Mouse (Mus musculus): ENCODE data around the gene Acot12.

DNA sequence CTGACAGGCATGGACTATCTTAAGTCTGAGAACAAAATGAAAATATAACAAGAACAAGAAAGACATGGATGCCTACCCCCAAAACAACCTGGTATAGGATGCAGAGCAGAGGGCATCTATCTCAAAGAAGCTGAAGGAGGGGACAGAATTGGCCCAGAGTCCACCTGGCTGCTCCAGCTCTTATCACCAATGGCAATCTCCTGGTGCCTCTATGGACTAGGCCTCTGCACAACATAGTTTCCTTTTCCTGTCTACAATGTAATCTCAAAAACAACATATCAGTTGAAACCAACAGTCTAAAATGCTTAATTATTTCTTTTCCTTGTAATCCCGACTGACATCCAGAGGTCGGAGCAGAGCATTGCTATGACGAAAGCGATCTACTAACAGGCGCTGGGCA, 36.8 kb downstream of the Acot12 start:
- TF ChIP-seq MXI1 (IDR thresholded peaks at IDR 0.05; ENCODE audit: low read depth, low read length) (no peak), EP300 (IDR thresholded peaks at IDR 0.05; ENCODE audit: low read depth in 1 of 2, low read length in 2 of 2) (no peak), MAFK (IDR thresholded peaks at IDR 0.05; ENCODE audit: borderline replicate concordance, low read depth, low read length) (no peak), MYC (IDR thresholded peaks at IDR 0.05; ENCODE audit: low read depth, low read length) (no peak), ETS1 (IDR thresholded peaks at IDR 0.05; ENCODE audit: low read depth, low read length) (no peak), POLR2AphosphoS2 (IDR thresholded peaks at IDR 0.05; ENCODE audit: low read length) (no peak), CTCF (IDR thresholded peaks at IDR 0.05 in 2 of 3, conservative IDR thresholded peaks at IDR 0.05 in 1 of 3; ENCODE audit: control insufficient read depth in 1 of 3, insufficient read depth in 1 of 3, low read depth in 2 of 3, low read length in 3 of 3, poor library complexity in 1 of 3, severe bottlenecking in 1 of 3) (no peak), USF2 (IDR thresholded peaks at IDR 0.05; ENCODE audit: borderline replicate concordance in 1 of 2, insufficient read depth in 1 of 2, low read depth in 1 of 2, low read length in 2 of 2) (no peak), ZMIZ1 (IDR thresholded peaks at IDR 0.05; ENCODE audit: low read depth, low read length) (no peak)

Measured in MEL (cell line).